Mouse (Mus musculus): Measurements from ENCODE around the gene Tiam1.

The Tiam1 gene

DNA sequence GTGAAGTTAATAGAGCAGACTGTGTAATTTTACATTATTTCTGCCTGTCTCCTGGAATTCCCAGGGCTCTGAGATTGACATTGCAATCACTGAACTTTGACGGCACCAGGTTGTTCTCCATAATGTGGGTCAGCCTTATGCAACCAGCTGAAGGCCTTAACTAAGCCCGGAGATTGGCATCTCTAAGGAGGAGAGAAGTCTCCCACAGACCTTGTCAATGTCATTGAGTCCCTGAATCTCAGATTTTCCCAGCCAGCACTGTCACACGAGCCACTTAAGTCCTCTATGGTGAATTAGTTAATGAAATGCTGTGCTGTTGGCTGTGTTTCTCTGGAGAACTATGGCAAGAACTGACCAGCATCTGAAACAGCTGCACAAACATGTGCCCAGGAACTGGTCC, 388.9 kb downstream of the Tiam1 start:
- in situ Hi-C loops (cut with MboI, MseI), result loop anchor here (25.0 kb wide), 1 partner anchor 1917 kb away; no protein-coding TSS in a partner anchor

DNA sequence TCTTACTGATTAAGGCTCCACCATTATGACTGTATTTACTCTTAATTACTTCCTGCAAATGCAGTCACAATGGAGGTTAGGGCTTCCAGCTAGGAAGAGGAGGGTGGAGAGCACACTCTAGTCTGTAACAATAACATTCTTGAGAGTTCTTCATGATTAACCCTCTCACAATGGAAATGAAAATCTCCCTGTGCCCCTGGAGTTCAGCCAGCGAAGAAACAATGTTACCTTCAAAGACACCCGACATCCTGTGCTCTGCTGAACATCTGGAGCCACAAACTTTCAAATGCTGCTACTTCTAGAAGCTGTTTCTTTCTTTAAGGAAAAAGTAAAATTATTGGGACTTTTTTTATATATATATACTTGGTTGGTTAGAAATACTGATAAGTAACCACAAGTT, 395.7 kb downstream of the Tiam1 start:
- in situ Hi-C loops (cut with MboI, MseI), result no loop called here

DNA sequence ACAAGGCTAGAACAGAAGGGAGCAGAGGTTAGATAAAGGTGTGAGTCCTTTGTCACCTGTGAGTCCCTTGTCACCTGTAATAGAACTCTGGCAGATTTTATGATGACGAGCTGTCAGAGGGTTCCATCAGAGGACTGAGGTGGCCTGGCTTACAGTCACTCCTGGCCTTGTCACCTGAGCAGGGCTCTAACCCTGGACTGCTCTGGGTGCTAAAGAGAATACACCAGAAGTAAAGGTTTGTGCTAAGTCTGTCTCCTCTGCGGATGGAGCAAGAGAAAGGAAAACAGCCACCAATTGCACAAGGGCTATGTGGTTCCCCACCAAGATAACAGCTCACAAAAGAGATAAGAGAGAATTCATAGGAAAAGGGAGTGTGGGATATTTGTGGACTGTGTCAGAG, 404.0 kb downstream of the Tiam1 start:
- in situ Hi-C loops (cut with MboI, MseI), result loop anchor here (10.0 kb wide), 1 partner anchor 95 kb away; no protein-coding TSS in a partner anchor

DNA sequence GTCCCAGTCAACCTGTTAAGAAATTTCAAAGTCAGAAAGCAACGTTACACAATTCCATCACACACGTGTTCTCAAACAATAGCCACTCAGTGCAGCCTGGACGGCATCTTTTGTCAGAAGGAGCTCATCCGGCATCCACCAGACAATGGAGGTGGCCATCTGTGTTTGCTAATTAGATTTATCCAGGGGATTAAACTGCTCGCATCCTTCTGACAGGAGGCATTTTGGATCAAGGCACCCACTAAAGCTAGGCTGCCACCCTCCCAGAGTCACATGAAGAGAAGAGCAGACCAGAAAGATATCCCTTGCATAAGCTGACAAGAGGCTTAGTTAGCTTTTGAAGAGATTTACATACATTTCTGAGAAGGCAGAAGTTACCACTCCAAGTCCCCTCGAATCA, 404.6 kb downstream of the Tiam1 start:
- in situ Hi-C loops (cut with MboI, MseI), result loop anchor here (10.0 kb wide), 1 partner anchor 94 kb away; no protein-coding TSS in a partner anchor
